Mouse (Mus musculus) lung, postnatal 36 days (tissue): ENCODE measurements around the gene Mrpl9.

Experiments
- DNase-seq: peaks from one replicate; pipeline ENCODE4 v3.0.0; 2022; ENCODE audit warnings: mixed read lengths

The Mrpl9 gene

GRCm38 (mm10) chr3:94465632-94466430 lies 22.7 kb downstream of the Mrpl9 start:
- no peak for DNase-seq

GRCm38 (mm10) chr3:94468931-94469330 lies 25.8 kb downstream of the Mrpl9 start:
- DNase-seq: peak; percentile 7

- DNase-seq: peak; percentile 62
These were observed 29.5 kb downstream of the Mrpl9 start for GRCm38 (mm10) chr3:94472447-94473114.

GRCm38 (mm10) chr3:94473115-94473505 lies 30.0 kb downstream of the Mrpl9 start:
- DNase-seq: no peak

- DNase-seq: no peak
These were observed 30.6 kb downstream of the Mrpl9 start for GRCm38 (mm10) chr3:94473567-94474232.

GRCm38 (mm10) chr3:94476301-94477035 lies 33.4 kb downstream of the Mrpl9 start:
- peak; percentile 36 for DNase-seq

- no peak for DNase-seq
These were observed 34.3 kb downstream of the Mrpl9 start for GRCm38 (mm10) chr3:94477444-94477843.

GRCm38 (mm10) chr3:94477981-94478422 lies 34.9 kb downstream of the Mrpl9 start, which contains the start of gene Celf3:
Gene Celf3 (plus strand): TSS chr3:94478295.
- DNase-seq: no peak

- DNase-seq: no peak
These were observed 35.6 kb downstream of the Mrpl9 start for GRCm38 (mm10) chr3:94478591-94479169.

- DNase-seq: no peak
These were observed 36.4 kb downstream of the Mrpl9 start for GRCm38 (mm10) chr3:94479564-94479963.

- DNase-seq: no peak
These were observed 37.3 kb downstream of the Mrpl9 start, which contains the start of gene Riiad1 for GRCm38 (mm10) chr3:94480291-94480884. Gene Riiad1 (minus strand): TSS chr3:94480341.

- no peak for DNase-seq
These were observed 38.3 kb downstream of the Mrpl9 start for GRCm38 (mm10) chr3:94481429-94481828.

GRCm38 (mm10) chr3:94482764-94483385 lies 39.8 kb downstream of the Mrpl9 start:
- DNase-seq: peak; percentile 80

GRCm38 (mm10) chr3:94483790-94484439 lies 40.8 kb downstream of the Mrpl9 start:
- DNase-seq: no peak

GRCm38 (mm10) chr3:94485922-94486321 lies 42.8 kb downstream of the Mrpl9 start:
- DNase-seq: no peak

- DNase-seq: no peak
These were observed 44.5 kb downstream of the Mrpl9 start for GRCm38 (mm10) chr3:94487581-94487980.

GRCm38 (mm10) chr3:94497162-94497561 lies 54.0 kb downstream of the Mrpl9 start:
- no peak for DNase-seq
